Mouse (Mus musculus): ENCODE measurements around the gene Dvl1. TPM values are rescaled to one million over a fixed set of nuclear protein-coding genes. Genes with fewer than 3 reads are reported as not detected.

The Dvl1 gene
- polyA plus RNA-seq, 1 experiment from 2014 or later, result 9.2 TPM

DNA sequence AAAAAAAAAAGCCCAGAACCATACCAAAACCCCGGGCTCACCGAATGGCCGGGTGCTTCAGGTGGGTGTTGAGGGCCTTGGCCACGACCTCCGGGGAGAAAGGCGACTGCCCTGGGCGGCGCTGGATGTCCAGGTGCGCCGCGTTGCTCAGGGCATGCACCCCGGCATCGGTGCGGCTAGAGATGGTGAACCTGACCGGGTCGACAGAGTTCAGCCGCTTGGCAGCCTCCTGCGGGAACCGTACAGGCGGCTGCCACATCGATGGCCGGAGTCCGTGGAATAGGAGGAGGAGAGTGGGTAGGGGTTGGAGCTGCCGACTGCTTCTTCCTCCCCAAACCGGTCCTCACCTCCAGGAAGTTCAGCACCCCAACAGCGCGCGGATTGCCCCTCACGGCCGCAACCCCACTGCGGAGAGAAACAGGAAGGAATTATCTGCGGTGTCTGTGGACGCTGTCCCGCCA, 43.8 kb downstream of the Dvl1 start:
- Histone ChIP-seq H3K4me2 (peak overlapping the region; percentile 99), H3K27me3 (no peaks in the 10 kb centered on the region), H3K9ac (peak overlapping the region; percentile 92), H3K4me1 (peaks cover 50% of the 10 kb centered on the region), H3K9me3 (no peaks in the 10 kb centered on the region), H3K36me3 (replicated peaks) (peaks cover 47% of the 10 kb centered on the region), H3K27ac (no peak overlapping the region), H3K4me3 (replicated peaks) (peak overlapping the region; percentile 93)
- ATAC-seq (ENCODE audit: low FRiP score), result no peak
- WGBS, result under 1% methylated on average over 33 of the region's 34 CpGs

DNA sequence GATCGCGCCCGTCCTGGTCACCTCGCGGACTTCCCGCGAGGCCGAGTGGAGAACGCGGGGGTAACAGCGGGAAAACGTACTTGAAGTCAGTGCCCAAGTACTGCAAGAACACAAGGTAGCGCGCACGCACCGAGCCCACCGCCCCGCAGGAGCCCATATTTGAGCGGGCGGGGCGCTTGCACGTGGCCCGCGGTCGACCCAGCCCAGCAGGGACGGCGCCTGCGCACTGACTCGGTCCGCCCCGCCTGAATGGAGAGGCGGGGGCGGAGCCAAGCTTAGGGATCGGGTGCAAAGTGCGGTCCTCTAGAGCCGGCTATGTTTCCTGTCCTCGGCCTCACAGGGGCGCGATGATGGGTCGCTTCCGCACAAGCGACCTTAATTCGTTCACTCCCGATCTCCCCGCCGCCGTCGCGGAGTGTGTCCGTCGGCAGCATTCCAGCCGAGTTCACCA, 44.4 kb downstream of the Dvl1 start, which contains the start of the genes Pusl1 and Acap3:
Pusl1 (minus strand) TSS at position 231 of the 451 bp plus-strand sequence.
Acap3 (plus strand) TSS at position 272 of the 451 bp plus-strand sequence.
- Histone ChIP-seq H3K27ac (peak within 1 kb of the TSS; percentile 99), H3K27me3 (no peaks in the 10 kb centered on the region), H3K36me3 (replicated peaks) (peaks cover 47% of the 10 kb centered on the region), H3K9ac (peak within 1 kb of the TSS; percentile 92), H3K9me3 (no peaks in the 10 kb centered on the region), H3K4me2 (peak within 1 kb of the TSS; percentile 99), H3K4me3 (replicated peaks) (peak within 1 kb of the TSS; percentile 93), H3K4me1 (peaks cover 50% of the 10 kb centered on the region)
- 0% methylated on average over 52 of the region's 52 CpGs for WGBS
- peak; percentile 90 for ATAC-seq (ENCODE audit: low FRiP score)

DNA sequence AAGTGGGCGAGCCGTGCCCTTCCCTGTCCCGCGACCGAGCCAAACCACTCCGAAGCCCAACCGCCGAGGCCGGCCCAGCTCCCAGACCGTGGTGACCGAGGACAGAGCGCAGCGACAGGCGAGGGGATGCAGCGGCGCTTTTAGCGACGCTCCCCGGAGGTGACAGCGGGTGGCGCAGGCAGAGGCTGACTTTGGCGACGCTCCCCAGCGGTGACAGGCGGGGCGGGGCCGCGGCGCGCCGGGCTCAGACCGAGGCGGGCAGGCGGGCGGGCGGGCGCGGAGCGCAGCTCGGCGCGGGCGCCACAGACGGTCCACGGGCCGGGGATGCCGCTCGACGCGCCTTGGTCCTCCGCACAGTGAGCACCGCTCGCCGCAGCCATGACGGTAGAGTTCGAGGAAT, 44.8 kb downstream of the Dvl1 start:
- WGBS, result under 1% methylated on average over 56 of the region's 56 CpGs
- peaks cover 47% of the 10 kb centered on the region for H3K36me3 ChIP-seq (replicated peaks)
- H3K9ac ChIP-seq, result peak overlapping the region; percentile 92
- H3K27me3 ChIP-seq, result no peaks in the 10 kb centered on the region
- peaks cover 50% of the 10 kb centered on the region for H3K4me1 ChIP-seq
- H3K4me2 ChIP-seq, result peak overlapping the region; percentile 99
- peak; percentile 94 for ATAC-seq (ENCODE audit: low FRiP score)
- H3K9me3 ChIP-seq, result no peaks in the 10 kb centered on the region
- peak overlapping the region; percentile 93 for H3K4me3 ChIP-seq (replicated peaks)
- peak overlapping the region; percentile 99 for H3K27ac ChIP-seq

DNA sequence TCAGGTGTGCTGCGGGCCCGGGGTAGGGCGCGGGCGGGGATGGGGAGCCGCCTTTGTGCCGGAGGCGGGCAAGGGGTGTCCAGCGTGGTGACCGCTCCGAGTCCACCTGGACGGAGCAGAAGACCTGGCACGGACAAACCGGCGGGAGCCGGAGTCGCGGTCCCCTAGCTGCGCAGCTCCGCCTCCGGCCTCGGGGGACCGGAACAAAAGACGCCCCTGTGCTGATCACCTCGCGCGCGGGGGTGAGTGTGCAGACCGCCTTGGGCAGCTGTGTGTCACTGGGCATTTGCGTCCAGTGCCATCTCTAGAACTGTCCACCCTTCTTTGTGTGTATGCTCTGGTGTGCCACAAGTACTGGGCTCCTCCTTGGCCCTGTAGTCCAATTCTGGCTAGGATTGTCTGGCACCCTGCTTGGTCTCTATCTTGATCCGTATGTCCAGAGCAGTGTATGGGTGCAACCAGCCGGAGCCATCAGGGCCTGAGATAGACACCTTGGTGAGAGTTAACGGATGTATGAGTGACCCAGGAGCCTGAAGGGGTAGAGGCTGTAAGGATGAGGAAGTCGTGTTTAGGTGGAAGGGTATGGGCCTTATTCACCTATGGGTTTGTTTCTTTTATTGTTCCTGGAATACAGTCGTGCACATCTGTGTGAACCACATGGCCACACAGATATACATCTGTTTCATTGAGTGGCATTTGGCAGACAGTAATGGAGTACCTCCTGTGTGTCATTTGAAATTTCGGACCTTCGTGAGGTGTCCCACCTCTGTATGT, 45.4 kb downstream of the Dvl1 start:
- ATAC-seq (ENCODE audit: low FRiP score), result peak; percentile 59
- WGBS, result 5% methylated on average over 37 of the region's 37 CpGs

DNA sequence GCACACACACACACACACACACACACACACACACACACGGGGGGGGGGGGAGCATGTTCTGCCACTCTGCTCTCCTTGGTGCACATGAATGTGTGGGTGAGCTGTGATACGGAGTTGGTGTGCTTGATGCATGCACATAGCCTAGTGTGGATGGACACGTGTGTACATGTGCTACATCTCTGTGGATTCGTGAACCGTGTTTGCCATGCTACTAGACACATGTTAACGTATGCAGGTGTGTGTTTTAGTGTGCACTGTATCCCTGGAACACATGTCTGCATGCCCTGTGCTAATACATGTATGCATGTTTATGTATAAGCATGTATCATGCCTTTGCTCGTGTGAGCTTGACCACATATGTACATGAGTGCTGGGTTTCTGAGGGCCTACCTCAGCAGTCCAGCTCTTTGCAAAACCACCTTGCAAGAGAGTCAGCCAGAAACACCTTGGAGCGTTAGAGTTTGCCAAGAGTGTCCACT, 46.0 kb downstream of the Dvl1 start:
- Histone ChIP-seq H3K4me2 (peak overlapping the region; percentile 99), H3K9ac (peak overlapping the region; percentile 92), H3K36me3 (replicated peaks) (peaks cover 40% of the 10 kb centered on the region), H3K27me3 (no peaks in the 10 kb centered on the region), H3K4me3 (replicated peaks) (peak overlapping the region; percentile 93), H3K4me1 (peaks cover 50% of the 10 kb centered on the region), H3K27ac (no peak overlapping the region), H3K9me3 (no peaks in the 10 kb centered on the region)
- WGBS, result 69% methylated on average over 8 of the region's 8 CpGs
- no peak for ATAC-seq (ENCODE audit: low FRiP score)

More for the DNA sequence above, 45.4 kb downstream of the Dvl1 start:
- no peaks in the 10 kb centered on the region for H3K9me3 ChIP-seq
- H3K9ac ChIP-seq, result peak overlapping the region; percentile 92
- H3K27me3 ChIP-seq, result no peaks in the 10 kb centered on the region
- peaks cover 50% of the 10 kb centered on the region for H3K4me1 ChIP-seq
- peaks cover 43% of the 10 kb centered on the region for H3K36me3 ChIP-seq (replicated peaks)
- peak overlapping the region; percentile 99 for H3K27ac ChIP-seq
- H3K4me3 ChIP-seq (replicated peaks), result peak overlapping the region; percentile 93
- H3K4me2 ChIP-seq, result peak overlapping the region; percentile 99

DNA sequence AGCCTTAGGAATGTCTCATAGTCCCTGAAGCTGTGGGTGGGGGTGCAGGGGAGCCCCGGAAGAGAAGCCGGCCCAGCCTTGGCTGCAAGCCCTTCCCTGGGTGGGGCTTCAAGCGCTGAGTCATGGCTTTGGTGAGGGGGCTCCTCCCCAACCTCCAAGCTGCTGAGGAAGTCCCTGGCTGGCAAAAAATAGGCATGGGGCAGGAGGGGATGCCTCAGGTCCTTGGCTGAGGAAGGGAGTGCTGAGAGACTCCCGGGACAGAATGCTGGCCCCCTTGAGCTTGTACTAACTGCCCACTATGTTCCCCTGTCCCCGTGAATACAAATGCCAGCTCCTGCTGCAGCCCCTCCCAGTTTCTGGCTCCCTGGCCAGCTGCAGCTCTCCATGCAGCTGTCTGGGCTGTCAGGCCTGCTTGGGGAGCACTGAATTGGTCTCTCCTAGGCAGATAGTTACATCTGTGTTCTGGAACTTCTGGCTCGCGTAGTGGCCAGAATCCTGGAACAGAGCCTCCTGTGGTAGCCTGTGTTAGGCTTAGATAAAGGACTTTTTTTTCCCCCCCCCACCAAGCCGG, 47.2 kb downstream of the Dvl1 start:
- H3K36me3 ChIP-seq (replicated peaks), result peaks cover 40% of the 10 kb centered on the region
- no peak overlapping the region for H3K27ac ChIP-seq
- WGBS, result 31% methylated on average over 8 of the region's 8 CpGs
- H3K4me3 ChIP-seq (replicated peaks), result peak overlapping the region; percentile 93
- ATAC-seq (ENCODE audit: low FRiP score), result no peak
- H3K27me3 ChIP-seq, result no peaks in the 10 kb centered on the region
- peak overlapping the region; percentile 92 for H3K9ac ChIP-seq
- H3K4me1 ChIP-seq, result peaks cover 50% of the 10 kb centered on the region
- H3K9me3 ChIP-seq, result no peaks in the 10 kb centered on the region
- H3K4me2 ChIP-seq, result peak overlapping the region; percentile 99

DNA sequence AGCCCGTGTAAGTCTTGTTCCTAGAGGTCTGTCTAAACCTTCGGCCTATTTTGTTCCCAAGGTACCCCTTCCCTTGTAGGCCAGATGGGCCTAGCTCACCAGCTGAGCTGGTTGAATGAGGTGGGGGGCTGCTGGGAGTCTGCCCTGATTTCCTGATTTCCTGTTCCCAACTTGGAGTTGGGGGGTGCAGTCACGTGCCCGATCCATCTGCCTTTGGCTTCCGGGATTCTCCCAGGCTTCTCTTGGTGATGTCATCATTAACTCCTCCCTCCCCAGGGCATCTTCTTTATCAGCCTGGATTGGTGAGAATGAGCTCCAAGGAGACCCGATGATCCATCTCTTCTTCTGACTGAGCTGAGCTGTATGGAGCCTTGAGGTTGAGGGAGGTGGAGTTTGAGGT, 48.0 kb downstream of the Dvl1 start:
- Histone ChIP-seq H3K9ac (peak overlapping the region; percentile 92; the same call in 1 of the 2 replicates), H3K27me3 (no peaks in the 10 kb centered on the region), H3K4me2 (peak overlapping the region; percentile 99), H3K27ac (no peak overlapping the region), H3K4me3 (replicated peaks) (peak overlapping the region; percentile 93; the same call in 1 of the 2 replicates), H3K4me1 (peaks cover 46% of the 10 kb centered on the region), H3K9me3 (no peaks in the 10 kb centered on the region), H3K36me3 (replicated peaks) (peaks cover 40% of the 10 kb centered on the region)
- no peak for ATAC-seq (ENCODE audit: low FRiP score)
- 44% methylated on average over 6 of the region's 6 CpGs for WGBS

DNA sequence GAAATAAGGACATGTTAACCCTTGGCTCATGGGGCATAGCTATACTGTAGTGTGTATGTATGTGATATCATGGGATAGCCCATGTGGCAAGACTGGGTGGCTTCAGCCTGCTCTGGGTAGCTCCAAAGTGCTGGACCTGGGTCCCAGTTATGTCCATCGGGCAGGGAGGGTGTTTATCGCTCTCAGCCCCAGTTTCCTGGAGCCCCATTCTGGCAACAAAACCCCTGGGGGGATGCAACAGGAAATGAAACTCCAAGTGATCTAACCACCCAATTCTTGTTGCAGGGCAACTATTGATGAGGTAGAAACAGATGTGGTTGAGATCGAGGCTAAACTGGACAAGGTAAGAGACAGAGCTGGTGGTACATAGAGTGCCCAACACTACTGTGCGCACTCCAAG, 48.6 kb downstream of the Dvl1 start:
- no peaks in the 10 kb centered on the region for H3K27me3 ChIP-seq
- no peak overlapping the region for H3K27ac ChIP-seq
- H3K9me3 ChIP-seq, result no peaks in the 10 kb centered on the region
- no peak overlapping the region for H3K9ac ChIP-seq
- ATAC-seq (ENCODE audit: low FRiP score), result no peak
- H3K4me3 ChIP-seq (replicated peaks), result no peak overlapping the region
- 98% methylated on average over 4 of the region's 4 CpGs for WGBS
- H3K36me3 ChIP-seq (replicated peaks), result peaks cover 45% of the 10 kb centered on the region
- no peak overlapping the region for H3K4me2 ChIP-seq
- peaks cover 40% of the 10 kb centered on the region for H3K4me1 ChIP-seq

DNA sequence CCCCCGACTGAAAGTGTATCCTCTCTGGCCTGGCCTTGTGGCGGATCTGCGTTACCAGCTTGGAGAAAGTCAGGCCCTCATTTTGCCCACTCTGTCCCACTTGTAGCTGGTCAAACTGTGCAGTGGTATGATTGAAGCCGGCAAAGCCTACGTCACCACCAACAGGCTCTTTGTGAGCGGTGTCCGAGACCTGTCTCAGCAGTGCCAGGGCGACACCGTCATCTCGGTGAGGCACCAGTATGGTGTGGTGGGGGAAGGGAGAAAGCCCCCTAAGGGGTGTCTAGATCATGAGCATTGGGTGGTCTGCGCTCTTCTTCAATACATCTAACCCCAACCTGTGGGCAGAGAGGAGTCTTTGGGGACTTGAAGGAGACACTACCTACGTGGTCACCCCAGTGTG, 49.3 kb downstream of the Dvl1 start:
- Histone ChIP-seq H3K27ac (no peak overlapping the region), H3K4me2 (no peak overlapping the region), H3K36me3 (replicated peaks) (peaks cover 52% of the 10 kb centered on the region), H3K9ac (no peak overlapping the region), H3K4me1 (peaks cover 35% of the 10 kb centered on the region), H3K27me3 (no peaks in the 10 kb centered on the region), H3K4me3 (replicated peaks) (no peak overlapping the region), H3K9me3 (no peaks in the 10 kb centered on the region)
- no peak for ATAC-seq (ENCODE audit: low FRiP score)
- WGBS, result 98% methylated on average over 12 of the region's 12 CpGs

DNA sequence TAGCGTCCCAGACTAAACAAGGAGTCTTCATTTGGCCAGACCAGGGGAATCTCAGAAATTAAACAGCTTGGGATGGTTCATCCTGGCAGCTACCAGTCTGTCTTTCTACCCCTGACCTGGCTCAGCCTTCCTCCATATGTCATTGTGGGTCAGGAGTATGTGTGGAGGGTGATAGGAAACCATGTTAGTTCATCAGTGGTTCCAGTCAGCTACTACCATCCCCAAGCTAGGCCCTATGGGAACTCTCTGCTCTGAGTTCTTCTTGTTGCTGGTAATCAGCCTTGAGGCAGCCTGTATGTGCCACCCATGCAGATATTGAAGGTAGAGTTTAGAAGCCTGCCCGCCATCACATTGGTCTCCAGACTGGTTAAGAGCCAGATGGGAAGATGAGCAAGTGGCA, 51.1 kb downstream of the Dvl1 start:
- no peak for ATAC-seq (ENCODE audit: low FRiP score)
- Histone ChIP-seq H3K4me2 (no peak overlapping the region), H3K9me3 (no peaks in the 10 kb centered on the region), H3K9ac (no peak overlapping the region), H3K27me3 (no peaks in the 10 kb centered on the region), H3K27ac (no peak overlapping the region), H3K4me1 (peaks cover 27% of the 10 kb centered on the region), H3K36me3 (replicated peaks) (peaks cover 70% of the 10 kb centered on the region), H3K4me3 (replicated peaks) (no peak overlapping the region)
- WGBS, result 95% methylated on average over 2 of the region's 2 CpGs

DNA sequence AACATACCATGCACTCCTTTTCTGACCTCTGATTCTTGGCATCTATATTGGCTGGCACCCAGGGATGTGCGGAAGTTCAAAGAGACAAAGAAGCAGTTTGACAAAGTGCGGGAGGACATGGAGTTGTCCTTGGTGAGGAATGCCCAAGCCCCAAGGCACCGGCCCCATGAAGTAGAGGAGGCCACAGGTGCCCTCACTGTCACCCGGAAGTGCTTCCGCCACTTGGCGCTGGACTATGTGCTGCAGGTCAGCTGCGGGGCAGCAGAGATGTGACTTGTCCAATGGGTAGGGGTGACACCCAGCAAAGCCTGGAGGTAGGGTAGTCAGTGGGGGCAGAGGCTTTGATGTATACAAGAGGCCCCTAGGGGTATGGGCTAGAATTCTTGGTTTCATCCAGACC, 52.2 kb downstream of the Dvl1 start:
- 96% methylated on average over 7 of the region's 7 CpGs for WGBS
- Histone ChIP-seq H3K4me1 (peaks cover 17% of the 10 kb centered on the region), H3K27me3 (no peaks in the 10 kb centered on the region), H3K9ac (no peak overlapping the region), H3K9me3 (no peaks in the 10 kb centered on the region), H3K27ac (no peak overlapping the region), H3K4me3 (replicated peaks) (no peak overlapping the region), H3K4me2 (no peak overlapping the region), H3K36me3 (replicated peaks) (peaks cover 81% of the 10 kb centered on the region)
- no peak for ATAC-seq (ENCODE audit: low FRiP score)

DNA sequence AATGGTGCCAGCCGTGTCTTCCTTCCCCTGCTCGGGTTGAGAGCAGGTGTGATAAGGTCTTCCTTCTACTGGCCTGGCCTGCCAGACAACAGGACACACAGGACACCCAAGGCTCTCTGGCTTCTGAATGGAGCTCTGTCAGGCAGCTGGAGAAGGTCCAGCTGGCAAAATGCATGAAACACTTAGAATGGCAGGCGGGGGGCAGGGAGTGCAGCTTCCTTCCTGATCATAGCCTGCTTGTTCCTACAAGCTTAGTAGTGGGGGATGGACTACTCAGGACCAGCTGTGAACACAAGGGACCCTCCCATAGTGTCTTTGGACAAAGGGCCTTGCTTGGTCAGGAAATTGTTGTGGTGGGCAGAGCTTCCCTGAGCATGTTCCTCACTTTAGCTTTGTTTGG, 54.0 kb downstream of the Dvl1 start:
- no peaks in the 10 kb centered on the region for H3K4me1 ChIP-seq
- 86% methylated on average over 3 of the region's 3 CpGs for WGBS
- H3K36me3 ChIP-seq (replicated peaks), result peaks cover 93% of the 10 kb centered on the region
- H3K4me2 ChIP-seq, result no peak overlapping the region
- no peak for ATAC-seq (ENCODE audit: low FRiP score)
- H3K9ac ChIP-seq, result no peak overlapping the region
- H3K9me3 ChIP-seq, result no peaks in the 10 kb centered on the region
- H3K4me3 ChIP-seq (replicated peaks), result no peak overlapping the region
- no peaks in the 10 kb centered on the region for H3K27me3 ChIP-seq
- no peak overlapping the region for H3K27ac ChIP-seq
